Mouse (Mus musculus) stomach, postnatal 0 days (tissue): ENCODE measurements around the gene Tshz3. TPM values are rescaled to one million over a fixed set of nuclear protein-coding genes. Genes with fewer than 3 reads are reported as not detected.

Experiments
- ATAC-seq: fragments of 200-750 bp; cut with Nextera tagmentation; 2 replicates; pipeline ENCODE4 v1.8.0; 2017; ENCODE audit not compliant: low FRiP score, low TSS enrichment
- DNase-seq: peaks from one replicate; pipeline ENCODE4 v3.0.0-alpha.2; 2016; ENCODE audit warnings: low spot score
- H3K27ac ChIP-seq: fragments of 300-500 bp; sonication (generic); replicated peaks from 2 replicates; pipeline ENCODE4 v1.5.1; 2014; ENCODE audit warnings: mild to moderate bottlenecking, control low read depth
- H3K27me3 ChIP-seq: fragments of 300-500 bp; sonication (generic); 2 replicates; pipeline ENCODE4 v1.6.1; 2014; ENCODE audit warnings: low read length; ENCODE audit not compliant: control insufficient read depth, insufficient read depth
- H3K36me3 ChIP-seq: fragments of 300-500 bp; sonication (generic); 2 replicates; pipeline ENCODE4 v1.6.1; 2014; ENCODE audit warnings: low read length, mixed read lengths; ENCODE audit not compliant: control insufficient read depth, insufficient read depth
- H3K4me1 ChIP-seq: fragments of 300-500 bp; sonication (generic); replicated peaks from 2 replicates; pipeline ENCODE4 v1.6.1; 2014; ENCODE audit warnings: antibody characterized with exemption; ENCODE audit not compliant: control insufficient read depth, insufficient read depth
- H3K4me2 ChIP-seq: fragments of 300-500 bp; sonication (generic); replicated peaks from 2 replicates; pipeline ENCODE4 v1.6.1; 2014; ENCODE audit warnings: low read depth, mild to moderate bottlenecking, control low read depth, moderate library complexity
- H3K4me3 ChIP-seq: fragments of 300-500 bp; sonication (generic); 2 replicates; pipeline ENCODE4 v1.5.1; 2014; ENCODE audit warnings: low read depth, low read length, control low read depth
- H3K9ac ChIP-seq: fragments of 300-500 bp; sonication (generic); 2 replicates; pipeline ENCODE4 v1.6.1; 2014; ENCODE audit warnings: mild to moderate bottlenecking, low read length, control low read depth, mixed read lengths
- H3K9me3 ChIP-seq: fragments of 300-500 bp; sonication (generic); 2 replicates; pipeline ENCODE4 v1.6.1; 2016; ENCODE audit warnings: low read length; ENCODE audit not compliant: control insufficient read depth
- CTCF ChIP-seq: IDR thresholded peaks from 2 replicates; pipeline ENCODE4 v1.5.1; 2016; ENCODE audit warnings: antibody characterized with exemption, low read depth, mild to moderate bottlenecking, moderate library complexity
- EP300 ChIP-seq: optimal IDR thresholded peaks from 2 replicates; pipeline ENCODE3; 2016; ENCODE audit warnings: antibody characterized with exemption
- WGBS: fragments of 180-500 bp; shearing (Covaris S2); extraction: QIAGEN DNeasy Blood & Tissue Kit; methylation state at CpG from one replicate; pipeline ENCODE4 v1.1.7; 2014; 5-methylcytosine and 5-hydroxymethylcytosine counted together
- polyA plus RNA-seq: library from polyadenylated mRNA; unstranded; fragments of >200 nt; fragmentation: Nextera tagmentation; extraction: Ambion mirVana; gene quantifications from 2 replicates; pipeline ENCODE4 v1.2.1, GENCODE M21; 2015

Gene Tshz3
- polyA plus RNA-seq, 1 experiment from 2014 or later = 4.3 TPM

DNA sequence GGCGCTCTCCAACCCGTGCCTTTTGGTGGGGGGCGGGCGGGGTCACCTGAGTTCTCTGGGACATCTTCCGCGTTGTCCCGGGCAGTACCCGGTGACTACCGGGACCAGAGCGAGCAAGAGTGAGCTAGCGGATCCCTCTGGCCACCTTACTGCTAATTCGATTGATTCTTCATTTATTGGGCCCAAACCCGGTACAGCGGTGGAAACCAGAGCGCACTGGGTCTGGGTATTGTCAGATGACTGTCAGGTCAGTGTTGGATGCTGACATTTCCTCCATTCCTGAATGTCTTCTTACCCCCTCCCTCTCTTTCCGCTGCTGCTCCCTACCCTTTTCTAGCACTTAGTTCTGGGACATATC lies 650 bp downstream of the Tshz3 start:
- Histone ChIP-seq H3K36me3 (no peaks in the 10 kb centered on the region), H3K9ac (peak overlapping the region; percentile 76), H3K4me1 (no peaks in the 10 kb centered on the region), H3K27me3 (peaks cover 5% of the 10 kb centered on the region; the same call in 1 of the 2 replicates), H3K27ac (peak overlapping the region; percentile 88), H3K4me3 (peak overlapping the region; percentile 83), H3K4me2 (peak overlapping the region; percentile 99), H3K9me3 (no peaks in the 10 kb centered on the region)
- ATAC-seq (peak; percentile 3; the same call in 1 of the 2 replicates), DNase-seq (no peak)
- TF ChIP-seq EP300 (no peak), CTCF (no peak)
- under 1% methylated on average over 16 of the region's 16 CpGs for WGBS

DNA sequence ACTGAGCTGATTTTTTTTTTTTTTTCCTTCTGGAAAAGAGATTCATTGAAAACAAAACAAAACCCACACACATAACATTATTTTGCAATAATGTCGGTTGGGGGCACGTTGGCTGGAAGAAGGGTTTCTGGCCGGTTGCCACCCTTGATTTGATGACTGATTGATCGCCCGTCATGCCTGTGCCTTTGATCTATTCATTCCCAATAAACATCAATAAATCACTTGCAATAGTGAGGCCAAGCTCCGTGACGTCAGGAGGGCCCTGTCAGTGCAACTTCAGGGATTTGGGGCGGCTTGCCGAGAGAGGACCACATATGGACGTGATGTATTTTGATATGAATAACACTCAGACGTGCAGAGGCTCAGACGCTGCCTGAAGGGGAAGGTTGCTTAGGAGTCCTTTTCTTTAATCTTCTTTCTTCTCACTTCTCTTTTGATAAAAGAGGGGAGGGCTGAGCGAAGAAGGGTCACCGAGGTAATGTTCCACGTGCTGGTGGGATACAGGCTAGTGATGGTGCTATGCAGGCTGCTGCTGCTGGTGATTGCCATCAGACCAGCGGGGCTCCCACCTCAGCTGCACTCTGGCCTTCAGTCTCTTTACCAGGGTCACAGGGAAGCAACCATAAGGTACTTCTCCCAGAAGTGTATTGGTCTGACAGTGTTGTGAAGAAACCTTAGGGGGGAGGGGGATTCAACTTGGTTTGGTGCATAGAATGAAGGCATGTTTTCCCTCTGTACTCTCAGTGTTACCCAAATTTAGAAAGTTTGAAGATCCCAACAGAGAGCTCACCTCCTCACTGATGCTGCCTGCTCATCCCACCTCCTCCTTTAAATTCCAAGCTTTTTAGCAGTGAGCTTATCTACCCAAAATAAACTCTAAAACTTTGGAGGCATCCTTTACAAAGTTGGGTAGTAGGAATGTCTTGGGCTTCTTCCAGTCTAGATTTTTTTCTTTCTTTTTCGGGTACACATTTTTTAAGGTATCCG lies 1.4 kb downstream of the Tshz3 start:
- Histone ChIP-seq H3K27ac (0 out of 2 replicates have a peak overlapping the region, but pooled peaks have one; percentile 8), H3K4me1 (no peaks in the 10 kb centered on the region), H3K36me3 (no peaks in the 10 kb centered on the region), H3K9me3 (no peaks in the 10 kb centered on the region), H3K4me2 (peak overlapping the region; percentile 99), H3K9ac (no peak overlapping the region; the same call in 1 of the 2 replicates), H3K27me3 (peaks cover 5% of the 10 kb centered on the region; the same call in 1 of the 2 replicates), H3K4me3 (peak overlapping the region; percentile 83)
- ATAC-seq = no peak
- WGBS = 17% methylated on average over 18 of the region's 18 CpGs
- DNase-seq = no peak
- TF ChIP-seq EP300 (no peak), CTCF (no peak)

DNA sequence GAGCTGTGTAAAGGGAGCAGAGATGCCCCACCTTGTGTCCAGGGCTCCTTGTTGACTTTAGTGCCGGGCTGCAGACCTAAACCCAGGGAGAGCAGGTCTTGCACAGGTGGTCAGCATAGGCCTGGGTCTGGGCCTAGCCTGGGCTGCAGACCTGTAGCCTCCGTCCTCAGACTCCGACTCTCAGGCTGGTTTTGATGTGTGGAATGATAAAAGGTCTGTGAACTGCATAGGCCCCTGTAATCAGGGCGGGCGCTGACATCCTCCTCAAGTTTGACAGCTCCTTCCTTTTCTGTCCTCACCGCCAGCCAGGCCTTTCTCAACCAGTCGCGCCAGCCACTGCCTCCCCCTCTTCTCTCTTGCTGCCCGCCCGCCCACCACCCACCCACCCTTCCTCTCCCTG lies 8.7 kb downstream of the Tshz3 start:
- Histone ChIP-seq H3K4me3 (no peak overlapping the region), H3K9ac (no peak overlapping the region), H3K4me1 (no peaks in the 10 kb centered on the region), H3K27ac (no peak overlapping the region), H3K27me3 (no peaks in the 10 kb centered on the region), H3K4me2 (no peak overlapping the region), H3K9me3 (no peaks in the 10 kb centered on the region), H3K36me3 (no peaks in the 10 kb centered on the region)
- DNase-seq (no peak), ATAC-seq (no peak)
- 59% methylated on average over 10 of the region's 10 CpGs for WGBS
- no peak for TF ChIP-seq CTCF
- TF ChIP-seq EP300 = no peak

DNA sequence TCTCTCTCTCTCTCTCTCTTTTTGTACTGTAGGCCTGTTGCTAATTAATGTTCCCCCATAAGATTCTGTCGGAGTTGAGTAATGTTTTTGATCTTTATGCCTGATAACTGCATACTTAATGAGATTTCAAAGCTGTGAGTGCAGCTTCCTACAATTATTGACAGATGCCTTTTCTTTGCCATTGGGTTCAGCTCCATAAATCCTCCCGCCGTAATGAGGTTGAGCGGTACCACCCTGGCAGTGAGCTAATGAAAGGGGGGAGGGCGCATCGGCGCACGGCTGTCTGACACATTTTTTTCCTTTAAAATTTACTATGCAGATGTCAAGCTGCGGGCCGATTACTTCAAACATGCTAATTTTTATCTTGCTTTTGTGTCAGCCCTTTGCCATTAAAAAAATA lies 9.3 kb downstream of the Tshz3 start:
- Histone ChIP-seq H3K27ac (no peak overlapping the region), H3K27me3 (no peaks in the 10 kb centered on the region), H3K4me2 (no peak overlapping the region; the same call in 1 of the 2 replicates), H3K9ac (no peak overlapping the region), H3K36me3 (no peaks in the 10 kb centered on the region), H3K4me1 (no peaks in the 10 kb centered on the region), H3K9me3 (no peaks in the 10 kb centered on the region), H3K4me3 (no peak overlapping the region)
- TF ChIP-seq CTCF = no peak
- 29% methylated on average over 10 of the region's 10 CpGs for WGBS
- ATAC-seq (no peak), DNase-seq (no peak)

DNA sequence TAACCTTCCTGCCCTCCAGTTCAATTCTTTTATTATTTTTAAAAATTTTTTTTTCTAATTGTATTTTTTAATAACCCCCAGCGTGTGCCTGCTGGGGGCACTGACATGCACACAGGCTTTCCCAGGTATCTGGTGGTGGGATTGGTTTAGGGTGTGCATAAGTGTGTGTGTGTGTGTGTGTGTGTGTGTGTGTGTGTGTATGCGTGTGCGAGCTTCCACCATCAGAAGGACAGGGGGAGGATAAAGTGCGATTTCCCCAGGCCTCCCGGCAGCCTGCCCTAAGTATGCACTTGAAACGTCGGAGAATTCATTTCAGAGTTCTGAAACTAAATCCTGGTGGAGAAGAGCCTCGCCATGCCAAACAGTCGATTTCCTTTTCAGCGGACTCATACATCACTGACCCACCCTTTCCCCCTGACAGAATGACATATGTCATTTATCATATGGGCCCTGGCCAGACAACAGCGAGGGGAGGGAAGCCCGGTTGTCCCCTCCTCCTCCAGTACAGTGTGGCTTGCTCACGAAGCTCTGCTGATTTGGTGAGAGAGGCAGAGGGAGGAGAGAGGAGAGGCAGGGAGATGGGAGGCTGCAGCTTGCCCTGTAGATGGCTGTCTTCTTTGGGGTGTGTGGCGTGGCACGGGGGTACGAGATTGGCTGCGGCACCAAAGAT lies 9.9 kb downstream of the Tshz3 start:
- H3K27me3 ChIP-seq = no peaks in the 10 kb centered on the region
- no peak for TF ChIP-seq EP300
- TF ChIP-seq CTCF = 0 out of 2 replicates have a peak, but pooled peaks have one; percentile 4
- H3K4me2 ChIP-seq = peak overlapping the region; percentile 48
- H3K27ac ChIP-seq = peak overlapping the region; percentile 65
- H3K36me3 ChIP-seq = no peaks in the 10 kb centered on the region
- H3K9ac ChIP-seq = no peak overlapping the region
- peak overlapping the region; percentile 15 for H3K4me3 ChIP-seq
- H3K4me1 ChIP-seq = no peaks in the 10 kb centered on the region
- 9% methylated on average over 16 of the region's 17 CpGs for WGBS
- DNase-seq = no peak
- no peaks in the 10 kb centered on the region for H3K9me3 ChIP-seq
- peak; percentile 85 for ATAC-seq

DNA sequence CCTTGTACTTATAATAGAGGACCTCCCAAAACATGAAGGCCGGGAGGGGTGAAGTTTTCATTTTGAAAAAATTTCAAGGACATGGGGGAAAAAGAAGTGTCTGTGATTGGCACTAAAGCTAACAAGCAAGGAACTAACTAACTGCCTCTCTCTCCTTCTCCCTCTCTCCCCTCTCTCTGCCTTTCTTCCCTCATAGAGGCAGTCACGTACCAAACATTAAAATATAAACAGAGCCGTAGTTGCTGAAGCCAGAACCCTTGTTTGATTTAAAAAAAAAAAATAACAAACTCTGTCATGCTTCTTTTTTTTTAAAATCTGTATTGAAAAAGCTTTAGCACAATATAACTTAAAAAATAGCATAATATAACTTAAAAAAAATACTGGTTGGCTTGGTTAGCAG lies 10.9 kb downstream of the Tshz3 start:
- WGBS = 30% methylated on average over 3 of the region's 3 CpGs
- no peak overlapping the region for H3K9ac ChIP-seq
- no peak for DNase-seq
- H3K27ac ChIP-seq = no peak overlapping the region
- no peaks in the 10 kb centered on the region for H3K4me1 ChIP-seq
- H3K9me3 ChIP-seq = no peaks in the 10 kb centered on the region
- H3K4me3 ChIP-seq = no peak overlapping the region
- no peak for ATAC-seq
- H3K4me2 ChIP-seq = no peak overlapping the region
- no peaks in the 10 kb centered on the region for H3K36me3 ChIP-seq
- no peak for TF ChIP-seq EP300
- no peak for TF ChIP-seq CTCF
- H3K27me3 ChIP-seq = no peaks in the 10 kb centered on the region
